Mouse (Mus musculus) CH12.LX (cell line): ENCODE data around the gene Cda. TPM values are rescaled to one million over a fixed set of nuclear protein-coding genes. Genes with fewer than 3 reads are reported as not detected.

Experiments used
- DNase-seq: peaks from one replicate; pipeline ENCODE4 v3.0.0-alpha.2; 2013; ENCODE audit errors: extremely low read depth
- H3K27ac ChIP-seq: 2 replicates; pipeline ENCODE4 v1.5.1; 2012; ENCODE audit warnings: low read depth, mild to moderate bottlenecking, control low read depth, moderate library complexity; ENCODE audit not compliant: insufficient read depth
- H3K27me3 ChIP-seq: replicated peaks from 2 replicates; pipeline ENCODE3; 2012; ENCODE audit warnings: inconsistent platforms
- H3K36me3 ChIP-seq, 2 experiments: replicated peaks in 1 of 2; 2 replicates each; pipeline versions ENCODE3 to v1.6.1; 2012; ENCODE audit warnings: inconsistent platforms in 1 of 2, low read length in 1 of 2, mild to moderate bottlenecking in 1 of 2, mixed read lengths in 1 of 2, moderate library complexity in 1 of 2; ENCODE audit not compliant: control insufficient read depth in 1 of 2, insufficient read depth in 1 of 2
- H3K4me1 ChIP-seq, 2 experiments: 2 replicates each; pipeline ENCODE4 v1.6.1; 2012; ENCODE audit warnings: inconsistent platforms in 1 of 2, moderate library complexity in 1 of 2; ENCODE audit not compliant: insufficient read depth in 2 of 2, control insufficient read depth in 1 of 2
- H3K4me2 ChIP-seq: 2 replicates; pipeline ENCODE4 v1.6.1; 2012; ENCODE audit warnings: low read depth, mild to moderate bottlenecking, control low read depth; ENCODE audit not compliant: poor library complexity, insufficient read depth, severe bottlenecking
- H3K4me3 ChIP-seq, 3 experiments: fragments of 150-350 bp in 1 of 3; sonication (generic) in 1 of 3; replicated peaks in 1 of 3; 2 replicates each; pipeline versions ENCODE3 to v1.5.1; 2011 to 2012; ENCODE audit warnings: low read depth in 2 of 3, low read length in 2 of 3, mild to moderate bottlenecking in 2 of 3, moderate library complexity in 2 of 3, control low read depth in 1 of 3, improper control_type of control experiment in 1 of 3, inconsistent platforms in 1 of 3, mixed read lengths in 1 of 3; ENCODE audit not compliant: poor library complexity in 1 of 3
- H3K79me2 ChIP-seq: replicated peaks from 2 replicates; pipeline ENCODE4 v1.6.1; 2012; ENCODE audit warnings: mild to moderate bottlenecking, moderate library complexity; ENCODE audit not compliant: control insufficient read depth, poor library complexity, insufficient read depth, severe bottlenecking; ENCODE audit errors: extremely low read depth
- H3K9ac ChIP-seq: 2 replicates; pipeline ENCODE4 v1.6.1; 2012; ENCODE audit warnings: low read depth, mild to moderate bottlenecking, control low read depth, moderate library complexity; ENCODE audit not compliant: insufficient read depth
- H3K9me3 ChIP-seq: replicated peaks from 2 replicates; pipeline ENCODE3; 2012; ENCODE audit warnings: low read length, inconsistent platforms, mixed read lengths
- BHLHE40 ChIP-seq: IDR thresholded peaks from 2 replicates; pipeline ENCODE4 v1.6.1; 2011; ENCODE audit warnings: mild to moderate bottlenecking, low read depth, low read length, improper control_type of control experiment
- CHD1 ChIP-seq: IDR thresholded peaks from 2 replicates; pipeline ENCODE4 v1.6.1; 2012; ENCODE audit warnings: low read depth, low read length, improper control_type of control experiment, inconsistent platforms
- CTCF ChIP-seq, 2 experiments: IDR thresholded peaks in 1 of 2; conservative IDR thresholded peaks in 1 of 2; 2 replicates each; pipeline ENCODE4 v1.5.1; 2011 to 2012; ENCODE audit warnings: low read depth in 2 of 2, low read length in 2 of 2, improper control_type of control experiment in 1 of 2, inconsistent platforms in 1 of 2, mild to moderate bottlenecking in 1 of 2, moderate library complexity in 1 of 2
- ELF1 ChIP-seq: IDR thresholded peaks from 2 replicates; pipeline ENCODE4 v1.6.1; 2014; ENCODE audit warnings: low read depth, mild to moderate bottlenecking, inconsistent platforms, low read length, improper control_type of control experiment
- EP300 ChIP-seq: IDR thresholded peaks from 2 replicates; pipeline ENCODE4 v1.6.1; 2011; ENCODE audit warnings: low read length, improper control_type of control experiment
- IRF4 ChIP-seq: IDR thresholded peaks from 2 replicates; pipeline ENCODE4 v1.6.1; 2014; ENCODE audit warnings: low read depth, mild to moderate bottlenecking, inconsistent platforms, low read length, improper control_type of control experiment
- JUN ChIP-seq: IDR thresholded peaks from 2 replicates; pipeline ENCODE4 v1.6.1; 2011; ENCODE audit warnings: low read depth, mild to moderate bottlenecking, low read length, improper control_type of control experiment, moderate library complexity; ENCODE audit not compliant: insufficient read depth
- KAT2A ChIP-seq: IDR thresholded peaks from 2 replicates; pipeline ENCODE4 v1.6.1; 2012; ENCODE audit warnings: low read length, improper control_type of control experiment, inconsistent platforms; ENCODE audit not compliant: insufficient replicate concordance
- MAZ ChIP-seq: IDR thresholded peaks from 2 replicates; pipeline ENCODE4 v1.6.1; 2012; ENCODE audit warnings: low read depth, mild to moderate bottlenecking, inconsistent platforms, low read length, improper control_type of control experiment, moderate library complexity
- MEF2A ChIP-seq: IDR thresholded peaks from 2 replicates; pipeline ENCODE4 v1.6.1; 2014; ENCODE audit warnings: low read depth, mild to moderate bottlenecking, inconsistent platforms, low read length, improper control_type of control experiment, borderline replicate concordance
- MXI1 ChIP-seq: IDR thresholded peaks from 2 replicates; pipeline ENCODE4 v1.6.1; 2011; ENCODE audit warnings: mild to moderate bottlenecking, low read depth, low read length, improper control_type of control experiment
- MYC ChIP-seq: IDR thresholded peaks from 2 replicates; pipeline ENCODE4 v1.6.1; 2011; ENCODE audit warnings: low read depth, mild to moderate bottlenecking, improper control_type of control experiment, low read length
- NRF1 ChIP-seq: IDR thresholded peaks from 2 replicates; pipeline ENCODE4 v1.6.1; 2014; ENCODE audit warnings: low read depth, mild to moderate bottlenecking, inconsistent platforms, low read length, improper control_type of control experiment, moderate library complexity
- PAX5 ChIP-seq: IDR thresholded peaks from 2 replicates; pipeline ENCODE4 v1.6.1; 2012; ENCODE audit warnings: low read length, inconsistent platforms, mixed read lengths
- POLR2AphosphoS2 ChIP-seq: IDR thresholded peaks from 2 replicates; pipeline ENCODE4 v1.6.1; 2011; ENCODE audit warnings: low read depth, low read length, improper control_type of control experiment
- RAD21 ChIP-seq: IDR thresholded peaks from 2 replicates; pipeline ENCODE4 v1.6.1; 2011; ENCODE audit warnings: low read depth, mild to moderate bottlenecking, low read length, improper control_type of control experiment, moderate library complexity
- SIN3A ChIP-seq: IDR thresholded peaks from 2 replicates; pipeline ENCODE4 v1.6.1; 2012; ENCODE audit warnings: low read length, improper control_type of control experiment, inconsistent platforms
- TBP ChIP-seq: conservative IDR thresholded peaks from 2 replicates; pipeline ENCODE4 v1.6.1; 2011; ENCODE audit warnings: low read depth, low read length, improper control_type of control experiment
- TCF12 ChIP-seq: IDR thresholded peaks from 2 replicates; pipeline ENCODE4 v1.6.1; 2014; ENCODE audit warnings: low read depth, mild to moderate bottlenecking, inconsistent platforms, low read length, improper control_type of control experiment
- UBTF ChIP-seq: IDR thresholded peaks from 2 replicates; pipeline ENCODE4 v1.6.1; 2012; ENCODE audit warnings: low read depth, mild to moderate bottlenecking, inconsistent platforms, low read length, improper control_type of control experiment, moderate library complexity
- USF1 ChIP-seq: IDR thresholded peaks from 2 replicates; pipeline ENCODE4 v1.6.1; 2014; ENCODE audit warnings: low read depth, mild to moderate bottlenecking, inconsistent platforms, low read length, improper control_type of control experiment
- ZKSCAN1 ChIP-seq: IDR thresholded peaks from 2 replicates; pipeline ENCODE4 v1.6.1; 2012; ENCODE audit warnings: low read depth, inconsistent platforms, low read length, improper control_type of control experiment, borderline replicate concordance
- ZMIZ1 ChIP-seq: IDR thresholded peaks from 2 replicates; pipeline ENCODE4 v1.6.1; 2012; ENCODE audit warnings: low read depth, mild to moderate bottlenecking, inconsistent platforms, low read length, improper control_type of control experiment
- ZNF384 ChIP-seq: IDR thresholded peaks from 2 replicates; pipeline ENCODE4 v1.6.1; 2012; ENCODE audit warnings: low read depth, low read length, improper control_type of control experiment, inconsistent platforms
- dilution Hi-C: fragments of 300-500 bp; cut with MboI; formaldehyde crosslinking; loops from 2 replicates; pipeline ENCODE4 v1.14.3; 2020; ENCODE audit warnings: low sequenced_read_pairs; ENCODE audit not compliant: extremely low pct_unique_long_range_greater_than_20kb, extremely low pct_ligation_motif_present
- in situ Hi-C: fragments of 300-500 bp; cut with MboI; formaldehyde crosslinking; loops from 3 replicates; pipeline ENCODE4 v1.14.3; 2019; ENCODE audit warnings: low sequenced_read_pairs, low pct_ligation_motif_present, low pct_unique_long_range_greater_than_20kb, mixed read lengths
- polyA plus RNA-seq: library from polyadenylated mRNA; unstranded; fragments of >175 nt; gene quantifications from 2 replicates; pipeline ENCODE4 v1.2.1, GENCODE M21; 2012; ENCODE audit warnings: low read depth; ENCODE audit not compliant: insufficient read length
- total RNA-seq, 2 experiments: library from RNA; depleted of rRNA; stranded (reverse); fragments of 300-350 nt in 1 of 2; fragments of >200 nt in 1 of 2; gene quantifications; 2 replicates each; pipeline ENCODE4 v1.2.3; 2012 to 2014

Gene Cda
- total and polyA plus RNA-seq, 3 experiments: not detected

DNA sequence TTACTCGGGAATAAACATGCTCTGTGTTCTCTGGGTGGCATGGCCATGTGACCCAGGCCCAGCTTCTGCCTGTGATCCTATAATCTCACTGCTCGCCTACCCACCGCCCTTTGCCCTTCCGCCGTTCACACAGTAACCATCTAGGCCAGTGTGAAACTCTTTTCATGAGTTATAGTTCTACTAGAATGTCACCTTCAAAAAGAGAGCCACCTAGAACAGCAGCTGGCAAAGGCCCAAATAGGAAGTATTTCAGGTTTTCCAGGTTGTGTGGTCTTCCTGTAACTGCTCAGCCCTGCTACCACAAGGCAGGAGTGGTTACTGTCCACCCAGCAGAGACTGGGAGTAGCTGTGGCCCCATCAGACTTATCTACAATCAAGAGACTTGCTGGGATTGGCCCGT is 25.0 kb downstream of the Cda start:
- Histone ChIP-seq H3K9ac (no peak overlapping the region), H3K4me3 (no peak overlapping the region), H3K27me3 (peaks cover 93% of the 10 kb centered on the region), H3K27ac (no peak overlapping the region), H3K36me3 (no peaks in the 10 kb centered on the region), H3K9me3 (no peaks in the 10 kb centered on the region), H3K4me1 (no peaks in the 10 kb centered on the region), H3K79me2 (no peaks in the 10 kb centered on the region), H3K4me2 (no peak overlapping the region)
- dilution Hi-C loops: no loop called here
- TF ChIP-seq ZKSCAN1 (no peak), CTCF (conservative IDR thresholded peaks at IDR 0.05 in 1 of 2, IDR thresholded peaks at IDR 0.05 in 1 of 2; ENCODE audit: low read depth in 2 of 2, low read length in 2 of 2) (no peak), ZMIZ1 (no peak), POLR2AphosphoS2 (no peak), NRF1 (no peak), ZNF384 (no peak), MYC (no peak), USF1 (no peak), BHLHE40 (no peak)
- in situ Hi-C loops: no loop called here
- no peak for DNase-seq

DNA sequence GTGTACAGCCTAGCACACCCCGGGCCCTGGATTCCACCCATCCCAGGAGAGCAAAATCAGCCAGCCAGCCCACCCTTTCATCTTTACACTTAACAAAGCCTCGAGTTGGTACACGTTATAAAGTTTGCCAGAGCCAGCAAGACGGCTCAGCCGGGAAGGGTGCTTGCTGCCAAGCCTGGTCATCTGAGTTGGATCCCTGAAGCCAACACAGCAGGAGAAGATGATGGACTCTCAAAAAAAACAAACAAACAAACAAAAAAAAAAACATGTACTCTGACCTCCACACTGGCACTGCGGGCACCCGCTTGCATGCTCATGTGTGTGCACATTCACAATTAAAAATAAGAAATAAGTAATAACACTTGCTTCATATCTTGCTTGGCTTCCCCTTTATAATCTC is 25.7 kb downstream of the Cda start:
- Histone ChIP-seq H3K27ac (no peak overlapping the region), H3K79me2 (no peaks in the 10 kb centered on the region), H3K36me3 (no peaks in the 10 kb centered on the region), H3K4me3 (no peak overlapping the region), H3K9me3 (no peaks in the 10 kb centered on the region), H3K4me1 (peaks cover 0 to 1% of the 10 kb centered on the region in 2 experiments; a peak in 2 of 4 replicates), H3K9ac (no peak overlapping the region), H3K27me3 (peaks cover 93% of the 10 kb centered on the region), H3K4me2 (no peak overlapping the region)
- dilution Hi-C loops (no loop called here), in situ Hi-C loops (no loop called here)
- DNase-seq: no peak
- TF ChIP-seq RAD21 (no peak), JUN (no peak), MXI1 (no peak), TBP (no peak), NRF1 (no peak)

DNA sequence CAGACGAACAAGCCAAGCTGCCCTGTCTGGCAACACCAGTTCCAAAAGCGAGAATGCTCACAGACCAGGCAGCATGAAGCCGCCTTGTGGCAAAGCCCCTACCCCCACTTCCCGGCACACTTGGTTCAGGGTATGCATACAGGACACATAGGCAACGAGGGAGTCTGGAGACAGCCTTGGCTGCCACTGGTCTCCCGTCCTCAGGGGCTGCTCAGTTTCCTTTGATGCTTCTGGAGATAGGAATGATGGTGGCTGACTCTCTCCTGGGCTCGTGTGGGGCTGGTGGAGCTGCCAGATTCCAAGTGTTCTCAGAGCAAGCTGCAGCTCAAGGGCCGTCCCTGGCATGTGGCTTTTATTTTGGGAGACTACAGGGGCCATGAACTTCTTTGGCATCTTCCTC is 26.4 kb downstream of the Cda start:
- DNase-seq: no peak
- Histone ChIP-seq H3K4me1 (peaks cover 0 to 8% of the 10 kb centered on the region in 2 experiments; a peak in 2 of 4 replicates), H3K4me3 (no peak overlapping the region), H3K9ac (no peak overlapping the region), H3K27ac (no peak overlapping the region), H3K36me3 (no peaks in the 10 kb centered on the region), H3K79me2 (no peaks in the 10 kb centered on the region), H3K27me3 (peaks cover 90% of the 10 kb centered on the region), H3K4me2 (no peak overlapping the region), H3K9me3 (no peaks in the 10 kb centered on the region)
- TF ChIP-seq PAX5: no peak
- no peak for TF ChIP-seq CHD1
- TF ChIP-seq EP300: no peak
- TF ChIP-seq MEF2A: no peak
- no peak for TF ChIP-seq CTCF (conservative IDR thresholded peaks at IDR 0.05 in 1 of 2, IDR thresholded peaks at IDR 0.05 in 1 of 2; ENCODE audit: low read depth in 2 of 2, low read length in 2 of 2)
- no peak for TF ChIP-seq UBTF
- no peak for TF ChIP-seq JUN
- no peak for TF ChIP-seq SIN3A
- no peak for TF ChIP-seq TBP
- TF ChIP-seq ELF1: no peak
- no peak for TF ChIP-seq IRF4
- no peak for TF ChIP-seq MAZ
- TF ChIP-seq KAT2A: no peak
- TF ChIP-seq TCF12: no peak
- dilution Hi-C loops (no loop called here), in situ Hi-C loops (no loop called here)
